Mouse (Mus musculus) cortical plate, adult 2 months (tissue): ENCODE measurements at regions not wholly inside any gene's neighbourhood (a gene's known extent, or its start where the extent isn't known, plus 50 kb on each side); places are given as distances from the start of the nearest gene placed in this dataset.

Experiments used
- CTCF ChIP-seq: fragments of 200-500 bp; IDR thresholded peaks from 2 replicates; pipeline ENCODE4 v1.5.1; 2011; ENCODE audit warnings: mild to moderate bottlenecking, control low read depth, low read length; ENCODE audit not compliant: insufficient read depth; ENCODE audit errors: extremely low read depth
- POLR2A ChIP-seq: fragments of 200-500 bp; IDR thresholded peaks from 2 replicates; pipeline ENCODE4 v1.6.1; 2011; ENCODE audit warnings: mild to moderate bottlenecking, low read length, control low read depth; ENCODE audit not compliant: insufficient read depth; ENCODE audit errors: extremely low read depth

- TF ChIP-seq CTCF (no peak), POLR2A (no peak)
These were observed 264.2 kb downstream of the Gm9195 start for GRCm38 (mm10) chr14:72227441-72227840.
